Mouse (Mus musculus) frontal cortex, adult 2 months (tissue): ENCODE data around the gene Calhm2. TPM values are rescaled to one million over a fixed set of nuclear protein-coding genes. Genes with fewer than 3 reads are reported as not detected.

Experiments used
- DNase-seq, 2 experiments: peaks; one replicate each; pipeline ENCODE4 v3.0.0; 2022; ENCODE audit warnings: low spot score in 1 of 2; ENCODE audit errors: extremely low spot score in 1 of 2
- polyA plus RNA-seq: library from polyadenylated mRNA; depleted of rRNA; stranded (reverse); fragments of >200 nt; gene quantifications from 2 replicates; pipeline ENCODE4 v1.2.3, GENCODE M21; 2012; rRNA removed

The Calhm2 gene
- 4.7 and 5.2 TPM in 2 replicates for polyA plus RNA-seq

GRCm38 (mm10) chr19:47137771-47138421 is at the start of gene Calhm2:
Calhm2 (minus strand) TSS chr19:47138294.
- DNase-seq = peak in 1 of 2 experiments; percentile 73

- peak in 1 of 2 experiments; percentile 56 for DNase-seq
These were observed 48.6 kb upstream of the Calhm2 start for GRCm38 (mm10) chr19:47186514-47187275.

GRCm38 (mm10) chr19:47184736-47185135 is 46.6 kb upstream of the Calhm2 start:
- no peak for DNase-seq

- DNase-seq = no peak
These were observed 46.1 kb upstream of the Calhm2 start for GRCm38 (mm10) chr19:47184221-47184620.

GRCm38 (mm10) chr19:47180011-47180410 is 41.9 kb upstream of the Calhm2 start:
- DNase-seq = no peak

- DNase-seq = peak in 1 of 2 experiments; percentile 41
These were observed 41.2 kb upstream of the Calhm2 start for GRCm38 (mm10) chr19:47179272-47179809.

GRCm38 (mm10) chr19:47178431-47179271 is 40.6 kb upstream of the Calhm2 start, which contains the start of gene Neurl1a:
Neurl1a (plus strand) TSS chr19:47178820.
- DNase-seq = peak in 1 of 2 experiments; percentile 64

- peak in 1 of 2 experiments; percentile 57 for DNase-seq
These were observed 39.9 kb upstream of the Calhm2 start for GRCm38 (mm10) chr19:47178001-47178400.

GRCm38 (mm10) chr19:47176916-47177505 is 38.9 kb upstream of the Calhm2 start:
- no peak for DNase-seq

GRCm38 (mm10) chr19:47175472-47175871 is 37.4 kb upstream of the Calhm2 start:
- DNase-seq = no peak

GRCm38 (mm10) chr19:47174515-47174914 is 36.4 kb upstream of the Calhm2 start:
- peak in 1 of 2 experiments; percentile 52 for DNase-seq

- peak; percentile 72 to 96 for DNase-seq
These were observed 30.8 kb upstream of the Calhm2 start for GRCm38 (mm10) chr19:47168793-47169412.

GRCm38 (mm10) chr19:47168223-47168622 is 30.1 kb upstream of the Calhm2 start:
- peak in 1 of 2 experiments; percentile 56 for DNase-seq

- no peak for DNase-seq
These were observed 29.6 kb upstream of the Calhm2 start for GRCm38 (mm10) chr19:47167617-47168214.

- DNase-seq = no peak
These were observed 28.7 kb upstream of the Calhm2 start for GRCm38 (mm10) chr19:47166758-47167157.

GRCm38 (mm10) chr19:47163176-47163744 is 25.2 kb upstream of the Calhm2 start:
- DNase-seq = no peak

GRCm38 (mm10) chr19:47161669-47162068 is 23.6 kb upstream of the Calhm2 start:
- peak in 1 of 2 experiments; percentile 41 for DNase-seq

GRCm38 (mm10) chr19:47157664-47158063 is 19.6 kb upstream of the Calhm2 start, which contains the start of gene Calhm3:
Calhm3 (minus strand) TSS chr19:47157764.
- no peak for DNase-seq

- DNase-seq = no peak
These were observed 15.7 kb upstream of the Calhm2 start for GRCm38 (mm10) chr19:47153767-47154166.
